Mouse (Mus musculus) heart, postnatal 36 days (tissue): ENCODE results near the gene Cyp3a13. TPM values are rescaled to one million over a fixed set of nuclear protein-coding genes. Genes with fewer than 3 reads are reported as not detected.
"Not testable (repeated sequence)": the region's sequence is repeated elsewhere in the genome, so short reads cannot be mapped to it uniquely, and the experiment has no call there.

Experiments
- DNase-seq, 2 experiments: peaks; one replicate each; pipeline ENCODE4 v3.0.0; 2021 to 2022
- intact Hi-C: fragments of 180-260 bp; cut with DNase I; formaldehyde crosslinking; loops from one replicate; pipeline ENCODE4 v1.15.1; 2025
- total RNA-seq, 2 experiments: library from RNA; stranded (reverse); gene quantifications; 2 replicates each; pipeline ENCODE4 v1.2.3; 2021

Gene Cyp3a13
- under 1 TPM; 0.19 to 0.28 TPM for total RNA-seq

DNA sequence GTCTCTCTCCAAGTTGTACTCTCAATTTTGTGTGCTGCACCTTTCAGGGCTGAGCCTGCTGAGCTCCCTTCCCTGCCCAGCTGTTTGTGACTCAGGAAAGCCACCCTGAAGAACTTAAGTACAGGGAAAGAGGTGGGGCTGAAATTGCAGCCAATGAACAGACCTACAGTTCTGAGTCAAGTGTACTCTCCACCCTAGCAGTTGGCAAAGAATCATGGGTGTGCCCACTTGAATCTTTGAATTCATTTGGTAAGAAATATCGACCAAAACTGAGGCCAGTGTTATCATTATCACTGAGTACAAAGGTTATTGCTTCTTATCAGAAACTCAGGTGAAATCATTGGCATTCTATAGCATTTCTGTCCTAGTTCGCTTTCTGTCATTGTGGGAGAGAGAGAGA lies at the start of gene Cyp3a13:
Gene Cyp3a13, minus strand, starts transcription at position 88 of the 400 bp plus-strand sequence.
- intact Hi-C loops: no loop called here
- no peak for DNase-seq

DNA sequence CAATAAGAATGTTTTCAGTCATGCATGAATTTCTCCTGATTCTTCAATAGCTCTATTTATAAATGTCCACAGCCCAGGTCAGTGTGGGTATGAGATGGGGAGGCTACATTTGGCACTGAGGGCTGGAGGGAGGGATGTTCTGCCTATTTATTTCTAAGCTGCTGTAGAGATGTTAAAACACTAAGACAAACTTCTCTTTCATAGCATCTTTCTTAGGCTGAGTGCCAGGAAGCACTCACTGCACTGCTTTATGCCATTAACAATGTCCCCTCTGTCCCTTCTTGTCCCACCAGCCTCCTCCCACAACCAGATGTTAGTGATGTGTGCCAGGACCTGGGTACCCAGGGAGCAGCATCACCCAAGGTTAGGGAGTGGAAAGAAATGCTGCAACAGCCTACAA lies 45.1 kb upstream of the Cyp3a13 start:
- intact Hi-C loops: no loop called here
- DNase-seq: no peak

DNA sequence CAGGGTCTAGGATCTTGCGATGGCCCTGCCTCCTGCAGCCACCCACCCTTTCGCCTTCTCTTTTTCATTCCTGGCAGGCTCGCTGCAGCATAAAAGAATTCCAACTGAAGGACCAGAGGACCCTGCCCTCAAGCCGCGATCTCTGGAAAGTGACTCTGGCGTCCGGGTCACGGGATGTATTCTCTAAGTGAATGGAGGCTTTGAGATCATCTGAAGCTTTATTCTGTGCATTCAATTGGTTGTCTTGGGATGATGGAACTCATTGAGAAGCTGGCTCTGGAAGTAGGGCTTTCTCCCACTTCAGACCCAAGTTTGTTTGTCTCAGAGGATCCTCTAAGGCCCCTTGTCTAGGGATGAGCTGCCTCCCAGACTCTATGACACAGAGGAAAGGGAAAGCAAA lies 41.5 kb upstream of the Cyp3a13 start, which contains the start of gene Gjc3:
Gene Gjc3, minus strand, starts transcription at position 154 of the 400 bp plus-strand sequence.
- no peak for DNase-seq
- intact Hi-C loops: no loop called here

DNA sequence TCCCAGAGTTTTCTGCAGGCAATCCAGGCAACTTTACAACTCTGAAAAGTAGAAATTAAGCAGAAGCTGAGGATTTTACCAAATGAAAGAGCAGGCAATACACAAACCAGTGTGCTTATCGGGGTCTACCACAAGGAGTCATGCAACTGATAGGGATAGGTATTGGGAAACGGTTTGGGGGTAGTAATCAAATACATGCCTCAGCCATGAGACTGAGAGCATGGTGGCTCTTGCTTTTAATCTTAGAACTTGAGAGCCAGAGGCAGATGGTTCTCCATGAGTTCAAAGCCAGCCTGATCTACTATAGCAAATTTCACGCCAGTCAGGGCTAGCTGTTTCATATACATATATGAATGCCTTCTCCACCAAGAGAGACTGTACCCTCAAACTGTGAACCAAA lies 35.0 kb upstream of the Cyp3a13 start:
- no peak for DNase-seq
- intact Hi-C loops: no loop called here

DNA sequence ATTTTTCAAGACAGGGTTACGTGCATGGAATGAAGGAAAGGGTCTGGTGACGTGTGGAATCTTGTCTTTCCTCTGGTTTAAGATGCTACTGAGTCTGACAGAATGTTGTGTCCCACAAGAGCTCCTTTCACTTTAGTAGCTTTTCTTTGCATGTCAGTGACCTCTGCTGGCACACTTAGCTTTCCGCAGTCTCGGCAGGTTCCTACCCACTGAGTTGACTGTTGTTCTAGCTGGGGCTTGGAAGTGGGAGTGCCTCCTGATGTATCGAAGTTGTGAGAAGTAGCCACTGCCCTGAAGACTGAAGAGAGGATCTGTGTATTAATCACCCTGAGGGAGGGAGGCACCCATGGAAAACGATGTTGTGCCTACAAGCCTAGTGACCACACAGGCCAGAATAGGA lies 29.8 kb upstream of the Cyp3a13 start:
- peak; percentile 3 to 9 for DNase-seq
- intact Hi-C loops: loop anchor here (5.0 kb wide), 1 partner anchor 159 kb away; no protein-coding TSS in a partner anchor

DNA sequence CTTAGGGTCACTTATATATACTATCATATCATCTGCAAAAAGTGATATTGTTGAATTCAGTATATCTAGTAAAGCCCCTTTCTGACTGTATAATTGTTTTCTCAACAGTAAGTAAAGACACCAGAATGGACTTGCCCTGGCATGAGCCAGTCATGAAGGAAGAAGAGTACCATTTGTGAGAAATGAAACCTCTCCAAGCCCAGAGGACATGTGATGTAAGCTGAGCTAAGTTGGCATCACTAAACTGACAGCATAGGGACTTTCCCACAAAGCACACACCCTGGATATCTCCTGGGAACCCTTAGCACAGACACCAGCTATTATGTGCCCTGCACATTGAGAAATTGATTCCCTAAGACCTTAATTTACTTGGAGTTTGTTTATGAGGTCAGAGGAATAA lies 25.9 kb upstream of the Cyp3a13 start:
- no peak for DNase-seq
- intact Hi-C loops: no loop called here

DNA sequence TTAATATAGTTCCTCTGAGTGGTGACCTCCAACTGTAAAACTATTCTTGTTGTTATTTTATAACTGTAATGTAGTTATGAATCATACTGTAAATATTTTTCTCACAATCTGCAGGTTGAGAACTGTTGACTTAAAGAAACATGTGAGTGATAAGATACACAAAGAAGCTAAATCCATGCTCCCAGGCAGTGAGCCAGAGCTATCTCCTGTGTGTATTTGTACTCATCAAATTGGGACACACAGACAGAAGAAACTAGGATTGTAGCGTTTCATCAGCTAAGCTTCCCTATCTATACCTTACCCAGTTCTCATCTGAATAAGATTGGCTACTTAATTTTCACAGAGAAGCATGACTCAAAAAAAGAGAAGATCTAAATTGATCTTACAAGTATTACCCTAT lies 21.7 kb upstream of the Cyp3a13 start:
- intact Hi-C loops: no loop called here
- DNase-seq: no peak

DNA sequence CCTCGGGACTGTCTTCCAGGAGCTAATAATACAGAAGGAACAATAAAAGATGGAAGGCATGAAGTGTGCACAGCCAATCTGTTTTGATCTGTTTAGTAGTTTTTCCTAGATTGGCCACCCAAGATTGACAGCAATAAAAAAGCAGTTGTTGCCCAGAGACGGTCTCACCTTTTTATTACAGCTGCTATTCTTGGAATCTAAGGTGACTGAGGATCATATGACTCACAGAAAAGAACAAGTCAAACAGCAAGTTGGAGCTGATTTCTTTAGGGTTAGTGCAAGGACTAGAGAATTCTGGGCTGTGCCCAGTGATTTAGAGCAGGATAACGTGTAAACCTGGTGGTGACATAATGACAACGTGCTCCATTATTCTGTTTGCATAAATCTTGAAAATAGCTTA lies 19.5 kb upstream of the Cyp3a13 start:
- intact Hi-C loops: no loop called here

DNA sequence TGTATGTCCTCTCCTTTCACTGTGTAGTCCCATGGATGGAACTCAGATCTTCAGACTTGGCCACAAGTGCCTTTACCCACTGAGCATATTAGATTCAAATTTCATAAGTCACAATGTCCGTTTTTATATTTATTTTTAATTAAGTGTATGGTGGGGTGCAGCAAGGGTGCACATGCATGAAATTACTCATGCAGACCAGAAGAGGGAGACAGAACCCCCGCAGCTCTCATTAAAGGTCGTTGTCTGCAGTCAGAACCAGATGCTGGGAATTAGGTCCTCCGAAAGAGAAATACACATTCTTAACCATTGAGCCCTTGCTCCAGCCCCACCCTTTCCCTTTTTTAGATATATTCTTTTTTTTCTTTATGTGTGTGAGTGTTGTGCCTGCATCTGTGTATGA lies 15.8 kb upstream of the Cyp3a13 start:
- no peak for DNase-seq
- intact Hi-C loops: no loop called here

More for the DNA sequence above, 19.5 kb upstream of the Cyp3a13 start:
- DNase-seq: no peak

DNA sequence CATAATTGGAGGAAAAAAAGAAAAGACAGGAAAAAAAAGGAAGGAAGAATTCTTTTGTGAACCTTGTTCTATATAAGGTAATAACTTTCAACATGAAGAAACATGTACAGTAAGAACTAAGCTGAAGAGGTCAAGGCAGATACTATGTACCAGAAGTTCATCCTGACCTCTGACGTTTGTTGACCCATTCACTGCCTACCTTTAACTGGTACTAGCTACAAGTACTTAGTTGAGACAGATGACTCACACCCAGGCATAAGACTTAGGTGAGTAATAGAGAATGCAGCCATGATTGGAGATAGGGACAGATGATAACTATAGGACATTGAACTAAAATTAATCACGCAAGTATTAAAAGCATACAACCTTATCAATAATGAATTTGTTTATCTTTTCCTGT lies 15.1 kb upstream of the Cyp3a13 start:
- intact Hi-C loops: no loop called here
- no peak for DNase-seq

DNA sequence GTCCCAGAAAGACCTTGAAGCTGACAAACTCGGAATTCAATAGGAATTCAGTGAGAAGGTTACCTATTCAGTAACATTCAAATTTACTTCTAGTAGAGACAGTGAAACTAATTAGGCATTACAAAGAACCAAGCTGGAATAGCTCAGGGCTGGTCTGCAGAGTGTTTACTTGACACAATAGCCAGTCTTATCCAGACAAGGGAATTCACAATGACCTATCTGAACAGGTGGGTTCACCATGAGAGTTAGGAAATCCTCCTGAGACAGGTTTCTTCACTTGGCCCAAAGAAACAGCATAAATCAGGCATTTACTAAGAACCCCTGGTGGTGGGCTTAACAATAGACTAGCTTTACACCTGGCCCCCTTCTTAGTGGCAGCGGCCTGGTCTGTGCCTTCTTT lies 12.5 kb upstream of the Cyp3a13 start:
- intact Hi-C loops, DNase-seq: not testable (repeated sequence)

DNA sequence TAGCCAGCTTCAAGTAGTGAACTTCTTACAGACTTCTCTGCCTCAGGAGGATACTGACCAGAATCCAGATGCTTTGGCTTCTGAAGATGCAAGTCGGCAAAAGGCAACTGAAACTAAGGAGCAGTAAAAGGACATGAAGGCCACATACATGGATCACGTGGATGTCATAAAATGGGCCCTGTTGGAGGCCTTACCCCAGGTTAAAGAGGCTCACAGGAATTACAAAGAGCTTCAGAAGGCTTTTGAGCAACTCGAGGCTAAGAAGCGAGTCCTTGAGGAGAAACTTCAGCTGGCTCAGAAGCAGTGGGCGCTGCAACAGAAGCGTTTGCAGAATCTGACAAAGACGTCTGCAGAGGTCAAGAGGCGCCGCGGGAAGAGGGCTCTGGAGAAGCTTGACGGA lies 7.0 kb upstream of the Cyp3a13 start:
- intact Hi-C loops: no loop called here
- no peak for DNase-seq

DNA sequence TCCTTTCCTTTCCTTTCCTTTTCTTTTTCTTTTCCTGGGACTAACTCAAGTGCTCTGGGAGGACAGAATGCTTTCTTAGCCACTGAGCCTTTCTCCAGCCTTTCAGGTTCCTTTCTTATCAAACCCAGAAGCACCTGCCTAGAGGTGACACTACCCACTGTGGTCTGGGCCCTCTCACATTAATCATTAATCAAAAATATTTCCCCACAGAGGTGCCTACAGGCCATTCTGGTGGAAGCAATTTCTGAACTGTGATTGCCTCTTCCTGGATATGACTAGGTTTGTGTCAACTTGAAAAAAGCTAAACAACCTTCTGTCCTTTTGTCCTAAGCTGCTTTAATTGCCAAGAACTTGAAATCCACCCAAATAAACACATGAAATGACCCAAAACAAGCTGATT lies 752 bp upstream of the Cyp3a13 start:
- no peak for DNase-seq
- intact Hi-C loops: no loop called here

DNA sequence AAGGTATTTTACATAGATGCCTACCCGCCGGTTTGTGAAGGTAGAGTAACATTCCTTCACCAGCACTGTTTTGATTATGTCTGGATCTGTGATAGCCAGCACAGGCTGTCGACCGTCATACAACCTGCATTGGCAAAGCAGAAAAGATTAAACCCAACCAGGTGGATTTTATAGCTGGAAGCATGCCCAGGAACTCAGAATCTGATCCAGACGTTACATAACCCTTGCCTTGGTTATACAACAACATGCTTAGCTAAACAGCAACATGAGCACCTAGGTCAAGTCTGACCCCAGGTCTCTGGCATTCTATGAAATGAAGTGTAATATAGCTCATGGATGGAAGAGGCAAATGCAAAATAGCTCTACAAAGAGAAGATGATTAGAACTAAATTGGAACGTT lies 5.9 kb downstream of the Cyp3a13 start:
- intact Hi-C loops: no loop called here
- no peak for DNase-seq

DNA sequence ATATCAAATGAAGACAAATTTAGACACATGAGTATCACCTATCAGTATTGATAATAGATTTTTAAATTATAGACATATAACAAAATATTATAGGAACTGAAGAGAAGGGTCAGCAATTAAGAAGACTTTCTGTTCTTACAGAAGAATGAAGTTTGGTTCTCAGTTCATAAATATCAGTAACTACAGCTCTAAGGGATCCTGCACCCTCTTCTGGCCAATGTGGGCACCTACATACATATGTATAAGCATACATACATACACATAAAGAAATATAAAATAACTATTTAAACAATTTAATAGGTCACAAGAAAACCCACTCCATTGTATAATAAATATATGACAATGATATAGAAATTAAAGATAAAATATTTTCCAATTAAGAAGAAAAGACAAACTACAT lies 6.9 kb downstream of the Cyp3a13 start:
- DNase-seq: no peak
- intact Hi-C loops: no loop called here

DNA sequence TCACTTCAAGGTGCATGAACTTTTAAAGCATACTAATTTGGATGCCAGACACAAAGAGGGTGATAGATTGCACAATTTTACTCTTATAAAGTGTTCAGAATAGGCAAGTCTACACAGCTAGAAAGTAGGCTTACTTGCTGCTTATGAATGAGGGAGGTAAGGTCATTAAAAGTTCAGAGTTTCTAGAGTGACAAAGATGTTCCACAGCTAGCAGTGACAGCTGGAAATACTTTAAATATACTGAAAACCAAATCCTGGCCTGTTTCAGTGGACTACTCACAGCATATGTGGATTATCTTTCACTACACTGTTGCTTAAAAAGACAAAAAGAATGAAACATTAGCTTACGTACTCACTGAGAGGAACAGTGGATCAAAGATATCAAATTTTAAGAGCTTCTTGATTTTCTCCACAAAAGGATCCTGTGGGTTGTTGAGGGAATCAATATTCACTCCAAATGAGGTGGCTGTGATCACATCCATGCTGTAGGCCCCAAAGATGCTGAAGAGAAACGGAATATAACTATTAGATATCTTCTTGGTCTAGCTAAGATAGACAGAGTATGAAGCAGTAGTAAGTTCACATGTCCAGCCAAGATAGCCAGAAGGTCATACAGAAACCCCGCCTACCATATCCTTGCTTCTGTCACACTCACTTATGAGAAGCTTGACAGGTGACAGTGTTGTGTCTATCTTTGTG lies 11.7 kb downstream of the Cyp3a13 start:
- DNase-seq: no peak
- intact Hi-C loops: no loop called here

DNA sequence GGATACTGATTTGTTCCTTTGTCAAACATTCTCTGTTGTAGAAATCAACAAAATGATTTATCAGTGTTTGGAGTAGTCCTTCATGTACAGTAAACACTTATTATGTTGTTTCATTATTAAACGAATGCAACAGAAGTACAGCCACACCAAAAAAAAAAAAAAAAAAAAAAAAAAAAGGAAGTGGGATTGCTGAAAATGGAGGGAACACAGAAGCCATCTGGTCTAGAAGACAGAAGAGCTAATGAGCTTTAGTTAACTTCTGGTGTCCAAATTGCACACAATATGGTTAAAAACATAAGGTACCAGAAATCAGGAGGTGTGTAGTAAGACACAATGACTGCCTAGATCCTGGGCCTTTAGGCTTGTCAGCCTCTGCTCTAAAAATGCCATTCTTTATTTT lies 23.6 kb downstream of the Cyp3a13 start:
- intact Hi-C loops: no loop called here
- DNase-seq: no peak

DNA sequence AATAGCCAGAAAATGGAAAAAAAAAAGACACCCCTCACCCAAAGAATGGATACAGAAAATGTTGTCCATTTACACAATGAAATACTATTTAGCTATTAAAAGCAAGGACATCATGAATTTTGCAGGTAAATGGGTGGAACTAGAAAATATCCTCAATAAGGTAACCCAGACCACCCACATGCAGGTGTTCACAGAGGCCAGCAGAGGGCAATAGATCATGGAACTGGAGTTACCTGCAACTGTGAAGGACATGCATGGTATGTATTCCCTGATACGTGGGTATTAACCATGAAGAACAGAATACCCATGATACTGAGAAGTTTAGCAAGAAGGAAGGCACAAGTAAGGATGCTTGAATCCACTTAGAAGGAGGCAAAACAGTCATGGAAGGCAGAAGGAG lies 28.5 kb downstream of the Cyp3a13 start:
- intact Hi-C loops: no loop called here
- DNase-seq: no peak

DNA sequence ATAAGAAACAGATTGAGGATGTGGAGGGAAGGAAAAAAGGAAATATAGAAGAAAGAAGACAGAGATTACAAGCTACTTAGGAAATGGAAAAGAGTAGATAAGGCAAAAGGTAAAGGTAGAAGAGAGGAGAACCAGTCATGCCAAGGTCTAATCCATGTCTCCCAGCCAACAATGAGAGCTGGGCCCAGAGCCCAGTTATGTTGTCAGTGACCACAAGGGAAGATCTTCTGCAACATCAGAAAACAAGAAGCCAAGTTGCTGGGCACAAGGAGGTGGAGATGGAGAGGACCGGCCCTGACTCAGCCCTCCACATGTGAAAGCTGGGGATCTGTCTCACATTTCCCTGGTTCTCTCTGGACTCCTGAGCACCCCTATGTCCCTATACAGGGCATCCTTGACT lies 33.8 kb downstream of the Cyp3a13 start:
- no peak for DNase-seq
- intact Hi-C loops: loop anchor here (5.0 kb wide), 2 partner anchors 250 to 270 kb away; partner anchors contain the start of gene Zfp113

DNA sequence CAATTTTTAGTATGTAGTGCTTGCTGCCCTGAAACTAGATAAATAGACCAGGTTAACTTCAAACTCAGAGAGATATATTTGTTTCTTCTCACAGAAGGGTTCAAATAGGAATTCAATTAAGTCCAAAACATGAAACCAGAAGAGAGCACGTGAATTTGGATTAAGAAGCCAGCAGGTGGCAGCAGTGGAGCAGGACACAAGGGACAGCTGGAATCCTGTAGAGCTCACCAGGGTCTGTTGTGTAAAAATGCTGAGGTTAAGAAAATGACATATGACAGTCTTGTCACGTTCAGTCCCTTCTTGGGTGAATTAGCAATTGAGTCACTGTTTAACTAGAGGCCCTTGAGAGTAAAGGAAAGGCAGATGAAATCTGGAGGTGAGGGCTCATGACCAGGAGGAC lies 35.5 kb downstream of the Cyp3a13 start:
- intact Hi-C loops: loop anchor here (5.0 kb wide), 2 partner anchors 251 to 271 kb away; partner anchors contain the start of gene Zfp113
- peak; percentile 16 to 44 for DNase-seq

DNA sequence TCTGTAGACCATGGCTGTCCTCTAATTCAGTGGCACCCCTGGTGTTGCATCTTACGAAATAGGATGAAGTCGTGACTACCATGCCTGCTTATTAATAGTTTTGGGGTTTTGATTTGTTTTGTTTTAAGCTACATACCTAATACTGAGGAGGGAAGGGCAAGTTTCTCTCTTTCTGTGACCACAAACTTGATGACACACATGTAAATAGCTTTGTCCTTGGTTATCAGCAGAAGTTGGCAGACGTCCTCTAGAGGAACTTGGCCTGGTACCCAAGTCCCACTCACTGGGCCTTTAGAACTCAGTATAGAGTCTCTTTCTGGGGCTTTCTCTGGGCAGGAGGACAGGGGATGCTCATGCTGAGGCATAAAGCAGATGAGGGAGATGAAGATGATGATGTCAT lies 38.1 kb downstream of the Cyp3a13 start:
- intact Hi-C loops: no loop called here
- DNase-seq: no peak

DNA sequence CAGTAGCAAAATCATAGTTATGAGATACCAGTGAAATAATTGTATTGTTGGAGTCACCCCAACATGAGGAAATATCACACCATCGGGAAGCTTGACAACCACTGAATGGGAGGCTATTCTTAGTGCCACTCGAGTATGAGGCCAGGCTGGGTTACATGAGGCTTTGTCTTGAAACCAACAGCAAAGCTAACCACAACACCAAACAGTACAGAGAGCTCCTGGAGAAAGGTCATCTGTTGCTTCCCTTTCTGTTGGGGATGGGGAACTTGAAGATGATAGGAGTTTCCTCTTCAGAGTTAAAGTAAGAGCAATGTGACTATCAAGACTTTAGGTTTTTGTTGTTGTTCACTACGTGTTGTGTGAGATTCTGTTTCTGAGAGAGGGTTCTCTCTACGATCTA lies 38.5 kb downstream of the Cyp3a13 start:
- no peak for DNase-seq
- intact Hi-C loops: no loop called here

DNA sequence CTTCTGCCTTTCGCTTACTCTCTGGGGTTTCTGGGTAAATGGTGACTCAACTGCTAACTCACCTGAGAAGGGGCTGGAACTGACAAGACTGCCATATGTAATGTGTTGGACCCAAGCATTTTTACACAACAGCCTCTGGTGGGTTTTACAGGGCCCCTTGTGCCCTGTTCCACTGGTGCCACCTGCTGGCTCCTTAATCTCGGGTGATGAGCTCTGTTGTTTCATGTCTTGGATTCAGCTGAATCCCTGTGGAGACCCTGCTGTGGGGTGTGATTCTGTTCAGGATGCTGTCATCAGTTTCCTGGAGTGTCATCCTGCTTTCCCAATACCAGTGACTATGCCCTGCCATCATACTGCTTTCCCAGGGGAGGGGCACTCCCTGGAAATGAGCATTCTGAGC lies 43.6 kb downstream of the Cyp3a13 start:
- peak; percentile 32 to 51 for DNase-seq
- intact Hi-C loops: loop anchor here (1.0 kb wide), 1 partner anchor 87 kb away; no protein-coding TSS in a partner anchor
